Mouse (Mus musculus): Measurements from ENCODE around the gene Man2a1. TPM values are rescaled to one million over a fixed set of nuclear protein-coding genes. Genes with fewer than 3 reads are reported as not detected.
A peak's percentile ranks its signal among the peaks of the same experiment; 100 is the strongest.

Gene Man2a1
- polyA plus RNA-seq, 1 experiment from 2014 or later: 4.1 TPM

GRCm38 (mm10) chr17:64615420-64615819 is 14.9 kb downstream of the Man2a1 start:
- Histone ChIP-seq H3K4me2 (no peak overlapping the region), H3K36me3 (ENCODE audit: control insufficient read depth, insufficient read depth, low read length) (no peaks in the 10 kb centered on the region), H3K27ac (ENCODE audit: low read depth, low read length) (no peak overlapping the region), H3K9ac (ENCODE audit: low read depth, low read length) (no peak overlapping the region), H3K4me3 (ENCODE audit: low read depth, low read length) (no peak overlapping the region), H3K27me3 (ENCODE audit: control insufficient read depth, insufficient read depth, low read length) (no peaks in the 10 kb centered on the region), H3K4me1 (ENCODE audit: control insufficient read depth, insufficient read depth, low read length) (peaks cover 12% of the 10 kb centered on the region), H3K9me3 (replicated peaks; ENCODE audit: control insufficient read depth, low read length) (no peaks in the 10 kb centered on the region)
- 81% methylated on average over 6 of the region's 6 CpGs for WGBS (ENCODE audit: insufficient replicate concordance)
- no peak for ATAC-seq (replicated peaks; ENCODE audit: insufficient number of reproducible peaks, low FRiP score, low TSS enrichment)

GRCm38 (mm10) chr17:64616259-64616658 is 15.7 kb downstream of the Man2a1 start:
- H3K9ac ChIP-seq (ENCODE audit: low read depth, low read length): no peak overlapping the region
- no peak overlapping the region for H3K27ac ChIP-seq (ENCODE audit: low read depth, low read length)
- no peaks in the 10 kb centered on the region for H3K27me3 ChIP-seq (ENCODE audit: control insufficient read depth, insufficient read depth, low read length)
- no peak for ATAC-seq (replicated peaks; ENCODE audit: insufficient number of reproducible peaks, low FRiP score, low TSS enrichment)
- peaks cover 14% of the 10 kb centered on the region for H3K4me1 ChIP-seq (ENCODE audit: control insufficient read depth, insufficient read depth, low read length)
- 80% methylated on average over 6 of the region's 6 CpGs for WGBS (ENCODE audit: insufficient replicate concordance)
- H3K4me3 ChIP-seq (ENCODE audit: low read depth, low read length): no peak overlapping the region
- H3K36me3 ChIP-seq (ENCODE audit: control insufficient read depth, insufficient read depth, low read length): no peaks in the 10 kb centered on the region
- no peaks in the 10 kb centered on the region for H3K9me3 ChIP-seq (replicated peaks; ENCODE audit: control insufficient read depth, low read length)
- no peak overlapping the region for H3K4me2 ChIP-seq

- Histone ChIP-seq H3K27ac (ENCODE audit: low read depth, low read length) (no peak overlapping the region), H3K4me1 (ENCODE audit: control insufficient read depth, insufficient read depth, low read length) (peaks cover 14% of the 10 kb centered on the region), H3K36me3 (ENCODE audit: control insufficient read depth, insufficient read depth, low read length) (no peaks in the 10 kb centered on the region), H3K27me3 (ENCODE audit: control insufficient read depth, insufficient read depth, low read length) (no peaks in the 10 kb centered on the region), H3K9me3 (replicated peaks; ENCODE audit: control insufficient read depth, low read length) (no peaks in the 10 kb centered on the region), H3K4me3 (ENCODE audit: low read depth, low read length) (no peak overlapping the region), H3K4me2 (no peak overlapping the region), H3K9ac (ENCODE audit: low read depth, low read length) (no peak overlapping the region)
- ATAC-seq (replicated peaks; ENCODE audit: insufficient number of reproducible peaks, low FRiP score, low TSS enrichment): no peak
- WGBS (ENCODE audit: insufficient replicate concordance): 50% methylated on average over 4 of the region's 4 CpGs
Measured at GRCm38 (mm10) chr17:64617838-64618237, 17.3 kb downstream of the Man2a1 start.

GRCm38 (mm10) chr17:64618996-64619395 is 18.5 kb downstream of the Man2a1 start:
- H3K4me1 ChIP-seq (ENCODE audit: control insufficient read depth, insufficient read depth, low read length): peaks cover 14% of the 10 kb centered on the region
- H3K36me3 ChIP-seq (ENCODE audit: control insufficient read depth, insufficient read depth, low read length): no peaks in the 10 kb centered on the region
- H3K4me3 ChIP-seq (ENCODE audit: low read depth, low read length): no peak overlapping the region
- 67% methylated on average over 4 of the region's 4 CpGs for WGBS (ENCODE audit: insufficient replicate concordance)
- no peak overlapping the region for H3K9ac ChIP-seq (ENCODE audit: low read depth, low read length)
- no peak for ATAC-seq (replicated peaks; ENCODE audit: insufficient number of reproducible peaks, low FRiP score, low TSS enrichment)
- no peaks in the 10 kb centered on the region for H3K27me3 ChIP-seq (ENCODE audit: control insufficient read depth, insufficient read depth, low read length)
- no peak overlapping the region for H3K4me2 ChIP-seq
- no peaks in the 10 kb centered on the region for H3K9me3 ChIP-seq (replicated peaks; ENCODE audit: control insufficient read depth, low read length)
- no peak overlapping the region for H3K27ac ChIP-seq (ENCODE audit: low read depth, low read length)

GRCm38 (mm10) chr17:64620135-64620534 is 19.6 kb downstream of the Man2a1 start:
- Histone ChIP-seq H3K9me3 (replicated peaks; ENCODE audit: control insufficient read depth, low read length) (no peaks in the 10 kb centered on the region), H3K4me3 (ENCODE audit: low read depth, low read length) (no peak overlapping the region), H3K27ac (ENCODE audit: low read depth, low read length) (no peak overlapping the region), H3K4me1 (ENCODE audit: control insufficient read depth, insufficient read depth, low read length) (peaks cover 14% of the 10 kb centered on the region), H3K4me2 (peak overlapping the region; percentile 21; the same call in 1 of the 2 replicates), H3K36me3 (ENCODE audit: control insufficient read depth, insufficient read depth, low read length) (no peaks in the 10 kb centered on the region), H3K27me3 (ENCODE audit: control insufficient read depth, insufficient read depth, low read length) (no peaks in the 10 kb centered on the region), H3K9ac (ENCODE audit: low read depth, low read length) (no peak overlapping the region)
- ATAC-seq (replicated peaks; ENCODE audit: insufficient number of reproducible peaks, low FRiP score, low TSS enrichment): no peak
- 36% methylated on average over 9 of the region's 9 CpGs for WGBS (ENCODE audit: insufficient replicate concordance)

- no peak for ATAC-seq (replicated peaks; ENCODE audit: insufficient number of reproducible peaks, low FRiP score, low TSS enrichment)
- H3K4me1 ChIP-seq (ENCODE audit: control insufficient read depth, insufficient read depth, low read length): peaks cover 14% of the 10 kb centered on the region
- H3K9me3 ChIP-seq (replicated peaks; ENCODE audit: control insufficient read depth, low read length): no peaks in the 10 kb centered on the region
- H3K27me3 ChIP-seq (ENCODE audit: control insufficient read depth, insufficient read depth, low read length): no peaks in the 10 kb centered on the region
- no peak overlapping the region for H3K9ac ChIP-seq (ENCODE audit: low read depth, low read length)
- H3K4me2 ChIP-seq: no peak overlapping the region
- no peaks in the 10 kb centered on the region for H3K36me3 ChIP-seq (ENCODE audit: control insufficient read depth, insufficient read depth, low read length)
- no peak overlapping the region for H3K4me3 ChIP-seq (ENCODE audit: low read depth, low read length)
- no peak overlapping the region for H3K27ac ChIP-seq (ENCODE audit: low read depth, low read length)
- 74% methylated on average over 3 of the region's 3 CpGs for WGBS (ENCODE audit: insufficient replicate concordance)
Measured at GRCm38 (mm10) chr17:64620627-64621026, 20.1 kb downstream of the Man2a1 start.

- H3K4me2 ChIP-seq: no peak overlapping the region
- H3K36me3 ChIP-seq (ENCODE audit: control insufficient read depth, insufficient read depth, low read length): no peaks in the 10 kb centered on the region
- WGBS (ENCODE audit: insufficient replicate concordance): 75% methylated on average over 8 of the region's 8 CpGs
- H3K27me3 ChIP-seq (ENCODE audit: control insufficient read depth, insufficient read depth, low read length): no peaks in the 10 kb centered on the region
- peaks cover 14% of the 10 kb centered on the region for H3K4me1 ChIP-seq (ENCODE audit: control insufficient read depth, insufficient read depth, low read length)
- ATAC-seq (replicated peaks; ENCODE audit: insufficient number of reproducible peaks, low FRiP score, low TSS enrichment): no peak
- no peak overlapping the region for H3K27ac ChIP-seq (ENCODE audit: low read depth, low read length)
- H3K9ac ChIP-seq (ENCODE audit: low read depth, low read length): no peak overlapping the region
- H3K4me3 ChIP-seq (ENCODE audit: low read depth, low read length): no peak overlapping the region
- no peaks in the 10 kb centered on the region for H3K9me3 ChIP-seq (replicated peaks; ENCODE audit: control insufficient read depth, low read length)
Measured at GRCm38 (mm10) chr17:64621226-64621625, 20.7 kb downstream of the Man2a1 start.

GRCm38 (mm10) chr17:64621649-64622351 is 21.3 kb downstream of the Man2a1 start:
- ATAC-seq (replicated peaks; ENCODE audit: insufficient number of reproducible peaks, low FRiP score, low TSS enrichment): no peak
- Histone ChIP-seq H3K36me3 (ENCODE audit: control insufficient read depth, insufficient read depth, low read length) (no peaks in the 10 kb centered on the region), H3K27ac (ENCODE audit: low read depth, low read length) (no peak overlapping the region), H3K4me3 (ENCODE audit: low read depth, low read length) (no peak overlapping the region), H3K9ac (ENCODE audit: low read depth, low read length) (no peak overlapping the region), H3K27me3 (ENCODE audit: control insufficient read depth, insufficient read depth, low read length) (0 out of 2 replicates have a peak, but pooled peaks cover 2% of the 10 kb centered on the region), H3K9me3 (replicated peaks; ENCODE audit: control insufficient read depth, low read length) (no peaks in the 10 kb centered on the region), H3K4me2 (no peak overlapping the region), H3K4me1 (ENCODE audit: control insufficient read depth, insufficient read depth, low read length) (peaks cover 14% of the 10 kb centered on the region)
- 78% methylated on average over 9 of the region's 9 CpGs for WGBS (ENCODE audit: insufficient replicate concordance)

GRCm38 (mm10) chr17:64622352-64622886 is 21.9 kb downstream of the Man2a1 start:
- Histone ChIP-seq H3K4me3 (ENCODE audit: low read depth, low read length) (no peak overlapping the region), H3K27me3 (ENCODE audit: control insufficient read depth, insufficient read depth, low read length) (0 out of 2 replicates have a peak, but pooled peaks cover 2% of the 10 kb centered on the region), H3K9ac (ENCODE audit: low read depth, low read length) (no peak overlapping the region), H3K4me2 (no peak overlapping the region), H3K27ac (ENCODE audit: low read depth, low read length) (no peak overlapping the region), H3K36me3 (ENCODE audit: control insufficient read depth, insufficient read depth, low read length) (no peaks in the 10 kb centered on the region), H3K9me3 (replicated peaks; ENCODE audit: control insufficient read depth, low read length) (no peaks in the 10 kb centered on the region), H3K4me1 (ENCODE audit: control insufficient read depth, insufficient read depth, low read length) (peaks cover 14% of the 10 kb centered on the region)
- 65% methylated on average over 11 of the region's 11 CpGs for WGBS (ENCODE audit: insufficient replicate concordance)
- ATAC-seq (replicated peaks; ENCODE audit: insufficient number of reproducible peaks, low FRiP score, low TSS enrichment): 0 out of 2 replicates have a peak, but pooled peaks have one; percentile 14
